Mouse (Mus musculus) 3134 (cell line): Measurements from ENCODE around the gene Pde6g.

Experiments used
- DNase-seq: peaks from one replicate; pipeline ENCODE4 v3.0.0-alpha.2; 2011; ENCODE audit warnings: low spot score; ENCODE audit not compliant: insufficient read length; ENCODE audit errors: extremely low read depth

Pde6g gene

GRCm38 (mm10) chr11:120453306-120453705 is at the start of gene Pde6g:
Gene Pde6g, minus strand, starts transcription at chr11:120453500.
- no peak for DNase-seq

DNA sequence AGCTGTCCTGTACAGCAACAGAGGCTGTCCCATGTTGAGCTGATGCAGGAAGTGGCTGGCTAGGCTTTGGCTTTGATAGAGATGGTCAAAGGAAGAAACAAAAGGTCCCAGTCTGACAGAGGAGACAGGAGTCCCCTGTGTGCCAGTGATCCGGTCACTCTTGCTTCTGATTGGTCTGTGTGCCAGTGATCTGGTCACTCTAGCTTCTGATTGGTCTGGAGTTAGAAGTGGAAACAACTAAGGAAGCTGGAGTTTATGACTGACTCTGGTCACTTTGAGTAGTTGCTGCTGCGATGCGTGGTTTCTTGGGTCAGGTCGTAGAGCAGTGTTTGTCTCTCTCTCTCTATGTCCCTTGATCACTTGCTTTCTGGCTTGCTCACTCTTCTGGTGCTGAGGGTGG is 48.4 kb upstream of the Pde6g start:
- DNase-seq = no peak

- no peak for DNase-seq
Measured at GRCm38 (mm10) chr11:120501018-120501417, 47.7 kb upstream of the Pde6g start.

DNA sequence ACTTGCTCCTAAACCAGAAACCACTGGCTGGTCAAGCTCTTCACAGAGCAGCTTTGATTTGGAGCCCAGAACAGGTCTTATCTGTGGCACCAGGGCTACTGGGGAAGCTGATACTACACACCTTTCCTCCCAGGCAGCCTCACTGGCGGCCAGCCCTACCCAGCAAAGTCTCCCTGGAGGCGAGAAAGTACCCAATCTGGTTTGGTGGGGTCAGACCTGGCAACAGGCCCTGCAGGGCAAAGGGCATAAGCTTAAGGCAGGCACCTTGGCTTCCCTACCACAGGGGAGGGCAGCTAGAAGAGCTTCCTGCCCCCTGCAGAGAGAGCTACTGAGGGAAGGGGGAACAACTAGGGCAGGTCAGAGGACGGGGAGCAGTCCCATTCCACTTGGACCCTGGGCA is 47.1 kb upstream of the Pde6g start:
- no peak for DNase-seq

DNA sequence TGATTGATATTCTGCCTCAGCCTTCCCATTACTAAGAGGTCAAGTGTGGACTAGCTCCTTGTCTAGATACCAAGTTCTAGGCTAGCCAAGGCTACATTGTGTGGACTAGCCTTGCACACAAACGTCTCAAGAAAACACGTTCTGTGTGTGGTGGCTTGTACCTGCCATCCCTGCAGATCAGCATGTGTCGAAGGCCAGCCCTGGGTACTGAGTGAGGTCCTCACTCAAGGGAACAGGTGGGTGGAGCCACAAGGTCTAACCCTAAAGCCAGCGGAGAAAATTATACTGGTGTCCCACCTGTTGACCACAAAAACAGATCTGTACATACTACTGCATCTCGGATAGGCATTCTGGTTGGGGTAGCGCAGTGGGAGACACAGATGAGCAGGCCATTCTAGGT is 46.6 kb upstream of the Pde6g start:
- no peak for DNase-seq

DNA sequence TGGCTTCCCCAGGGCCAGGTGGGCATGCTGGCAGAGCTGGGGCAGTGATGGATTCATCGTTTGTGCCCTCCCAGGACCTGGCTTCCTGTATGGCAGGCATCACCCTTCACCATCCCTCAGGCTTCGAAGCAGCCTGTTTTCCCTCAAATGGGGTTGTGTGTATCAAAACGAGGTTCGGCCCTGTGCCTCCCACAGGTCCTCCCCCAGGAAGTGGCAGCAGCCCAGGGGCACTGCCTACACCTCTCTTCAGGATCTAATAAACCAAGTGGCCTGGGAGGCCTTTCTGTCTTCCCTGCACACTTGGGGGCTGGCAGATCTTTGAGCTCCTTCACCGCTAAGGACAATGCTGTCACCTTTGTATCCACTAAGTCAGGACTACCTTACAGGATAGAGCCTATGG is 45.6 kb upstream of the Pde6g start:
- DNase-seq = no peak

- no peak for DNase-seq
Measured at GRCm38 (mm10) chr11:120498226-120498625, 44.9 kb upstream of the Pde6g start.

- DNase-seq = no peak
Measured at GRCm38 (mm10) chr11:120497436-120497835, 44.1 kb upstream of the Pde6g start.

DNA sequence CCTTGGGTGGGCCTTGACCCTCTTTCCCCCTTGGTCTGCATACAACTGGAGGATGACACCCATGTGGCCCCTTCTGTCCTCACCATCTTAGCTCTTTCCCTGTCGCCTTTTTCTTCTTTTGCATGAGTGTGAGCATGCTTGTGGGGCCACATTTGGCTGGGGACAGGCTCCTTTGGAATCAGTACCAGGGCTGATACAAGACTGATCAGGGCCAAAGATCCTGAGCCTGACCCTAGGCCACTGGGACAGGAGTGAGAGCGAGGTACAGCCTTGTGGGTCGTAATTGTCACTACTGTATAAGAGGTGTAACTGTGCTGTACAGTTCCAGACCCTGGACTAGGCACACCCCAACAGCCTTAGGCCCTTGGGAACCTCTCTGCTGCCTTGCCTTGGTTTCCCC is 40.6 kb upstream of the Pde6g start:
- DNase-seq = no peak

DNA sequence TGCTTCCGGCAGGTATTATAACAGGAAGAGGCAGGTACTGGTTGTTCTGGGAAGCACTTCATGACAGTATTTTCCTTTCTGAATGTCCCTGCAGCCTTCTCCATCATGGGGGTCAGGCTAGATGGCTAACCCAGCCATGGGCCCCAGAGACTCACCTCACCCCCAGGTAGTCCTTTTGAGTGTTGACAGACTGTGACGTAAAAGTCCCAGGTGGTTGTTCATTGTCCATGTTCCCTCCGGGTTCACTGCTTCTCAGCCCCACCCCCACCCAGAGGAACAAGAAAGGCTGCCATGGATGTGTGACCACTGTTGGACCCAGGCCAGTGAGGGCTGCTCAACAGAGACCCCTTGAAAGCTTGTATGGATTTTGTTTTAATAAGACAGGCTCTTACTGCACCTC is 40.1 kb upstream of the Pde6g start:
- no peak for DNase-seq

DNA sequence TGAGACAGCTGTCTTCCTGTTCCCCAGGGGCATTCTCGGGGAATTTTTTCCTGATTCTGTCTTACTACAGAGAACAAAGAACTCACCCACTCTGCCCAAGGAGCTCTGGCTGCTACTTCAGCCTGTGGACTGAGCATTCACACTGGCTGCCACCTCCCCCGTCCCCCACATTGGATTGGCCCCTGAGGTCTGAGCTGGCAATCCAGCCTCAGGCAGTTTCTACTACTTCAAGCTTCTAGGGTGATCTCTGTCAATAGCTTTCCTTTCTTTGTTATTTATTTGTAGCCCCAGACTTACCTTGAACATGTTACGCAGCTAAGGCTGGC is 39.5 kb upstream of the Pde6g start:
- no peak for DNase-seq

DNA sequence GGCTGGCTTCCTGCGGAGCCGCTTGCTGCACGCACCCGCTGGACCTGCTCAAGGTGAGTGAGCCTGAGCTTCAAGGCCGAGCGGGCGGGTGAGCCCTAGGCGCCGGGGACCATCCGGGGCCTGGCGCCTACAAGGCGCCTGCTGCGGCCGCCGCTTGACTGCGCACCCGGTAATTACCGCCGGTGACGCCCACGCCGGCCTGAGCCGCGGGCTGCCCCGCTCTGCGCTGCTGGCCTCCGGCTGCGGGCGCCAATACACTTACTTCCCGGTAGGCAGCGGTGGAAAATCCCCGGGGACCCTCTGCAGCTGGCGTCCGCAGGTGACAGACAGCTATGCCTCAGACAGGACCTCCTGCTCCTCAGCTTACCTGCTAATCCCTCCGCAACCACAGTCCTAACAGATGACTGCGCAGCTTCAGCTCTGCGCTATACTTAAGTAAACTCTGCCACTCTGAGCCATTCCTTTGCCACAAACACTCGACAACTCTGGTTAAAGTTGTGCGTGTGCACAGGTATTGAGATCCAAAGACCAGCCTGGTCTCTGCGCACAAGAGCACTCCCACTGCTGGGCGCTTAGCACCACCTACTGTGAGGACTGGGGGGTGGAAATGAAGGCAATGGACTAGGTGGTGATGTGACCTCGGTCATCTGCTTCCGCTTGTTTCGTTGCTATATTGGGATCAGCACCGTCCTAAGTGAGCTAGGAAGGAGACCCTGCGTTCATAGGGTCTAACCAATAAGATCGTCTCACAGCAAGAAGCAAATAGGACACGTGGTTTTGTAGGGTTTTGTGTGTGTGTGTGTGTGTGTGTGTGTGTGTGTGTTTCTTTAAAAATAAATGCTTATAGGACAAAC is 39.0 kb upstream of the Pde6g start:
- DNase-seq = no peak

DNA sequence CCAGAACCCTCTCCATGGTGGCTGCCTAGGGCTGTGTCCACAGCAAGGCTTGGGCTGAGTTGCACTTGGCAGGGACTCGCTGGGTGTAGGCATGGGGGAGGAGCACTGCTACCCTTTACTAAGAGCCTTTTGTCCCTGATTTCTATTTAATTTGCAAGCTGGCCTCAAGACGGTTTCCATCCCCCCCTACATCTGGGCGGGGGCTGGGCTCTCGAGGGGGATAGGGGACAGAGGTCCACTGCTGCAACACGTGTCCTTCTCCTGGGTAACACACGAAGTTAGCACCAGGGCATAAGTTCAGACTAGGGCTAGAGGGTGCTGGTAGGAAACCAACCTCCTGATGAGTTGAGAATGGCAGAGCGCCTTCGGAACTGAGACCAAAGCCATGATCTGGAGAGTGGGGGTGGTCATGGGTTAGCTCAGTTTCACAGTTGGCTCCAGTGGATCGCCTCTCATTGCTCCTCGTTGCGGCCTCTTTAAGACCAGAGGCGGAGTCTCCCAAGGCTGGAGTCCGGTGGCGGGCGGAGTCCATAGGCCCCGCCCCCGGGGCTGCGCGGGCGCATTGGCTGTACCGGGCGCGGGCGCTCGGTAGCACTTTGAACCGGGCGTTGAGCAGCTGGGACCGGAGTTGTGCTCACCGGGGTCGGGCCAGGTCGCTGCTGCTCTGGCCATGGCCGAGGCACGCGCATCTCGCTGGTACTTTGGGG is 38.2 kb upstream of the Pde6g start, which contains the start of gene Slc25a10:
Gene Slc25a10 (plus strand): TSS at position 524 of the 707 bp plus-strand sequence.
- peak; percentile 93 for DNase-seq

DNA sequence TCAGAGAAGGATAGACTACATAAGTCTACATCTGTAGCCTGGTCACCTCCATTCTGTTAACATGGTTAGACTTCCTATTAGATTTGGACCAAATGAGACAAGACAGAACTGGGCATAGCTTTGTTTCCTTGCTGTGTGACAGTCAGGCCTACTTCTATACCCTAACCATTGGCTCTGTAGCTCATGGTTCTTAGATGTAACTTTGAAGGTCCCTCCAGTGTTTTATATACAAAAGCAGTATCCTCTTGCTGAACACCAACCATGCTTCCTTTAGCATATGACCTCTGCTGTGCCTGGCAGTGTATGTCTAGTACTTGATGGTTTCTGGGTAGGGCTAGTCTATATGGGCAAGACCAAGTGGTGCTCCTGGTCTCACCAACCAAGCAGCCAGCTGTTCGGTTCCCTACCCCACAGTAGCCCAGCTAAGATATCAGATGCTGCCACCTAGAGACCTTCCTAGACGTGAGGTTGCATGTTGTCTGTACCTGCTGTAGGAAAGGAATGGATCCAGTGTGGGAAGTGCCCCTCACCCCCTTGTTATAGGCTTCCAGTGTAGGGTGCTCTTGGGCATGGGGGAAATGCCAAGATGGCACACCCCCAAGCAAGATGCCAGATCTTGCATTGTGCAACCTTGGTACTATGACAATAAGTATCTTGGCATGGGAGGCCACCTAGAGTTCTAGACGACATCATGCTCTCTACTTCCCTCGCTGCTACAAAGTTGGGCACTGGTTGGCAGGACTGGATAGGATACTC is 37.2 kb upstream of the Pde6g start:
- DNase-seq = no peak

DNA sequence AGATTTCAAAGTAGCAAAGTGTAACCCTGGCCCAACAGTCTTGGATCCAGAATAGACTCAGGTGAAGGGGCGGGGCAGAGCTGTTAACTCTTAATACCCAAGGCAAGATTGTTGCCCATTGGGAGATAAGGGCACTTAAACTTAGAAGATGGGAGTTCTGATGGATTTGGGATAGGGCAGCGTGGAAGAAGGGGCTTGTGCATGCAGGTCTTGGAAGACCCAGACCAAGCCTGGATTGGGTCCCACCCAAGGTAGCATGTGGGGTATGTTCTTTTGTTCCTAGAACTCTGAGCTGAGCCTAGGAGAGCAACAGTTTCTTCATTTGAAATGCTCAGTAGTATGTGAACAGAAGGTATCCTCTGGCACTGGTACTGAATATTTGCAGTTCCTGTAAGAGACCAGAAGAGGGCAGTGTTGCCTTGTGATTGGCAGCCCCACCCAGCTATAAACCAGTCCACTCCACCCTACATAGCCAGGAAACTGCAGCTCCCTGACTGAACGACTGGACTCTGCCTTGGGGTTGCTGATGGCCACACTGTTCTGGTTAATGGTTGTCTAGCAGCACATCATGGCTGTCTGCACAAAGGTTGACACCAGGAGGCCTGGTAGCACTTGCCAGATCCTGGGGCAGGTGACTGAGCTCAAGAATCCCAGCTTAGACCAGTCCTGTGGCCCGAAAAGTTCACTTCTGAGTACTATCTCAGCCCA is 35.9 kb upstream of the Pde6g start:
- peak; percentile 54 for DNase-seq

GRCm38 (mm10) chr11:120488516-120488915 is 35.2 kb upstream of the Pde6g start:
- DNase-seq = no peak

DNA sequence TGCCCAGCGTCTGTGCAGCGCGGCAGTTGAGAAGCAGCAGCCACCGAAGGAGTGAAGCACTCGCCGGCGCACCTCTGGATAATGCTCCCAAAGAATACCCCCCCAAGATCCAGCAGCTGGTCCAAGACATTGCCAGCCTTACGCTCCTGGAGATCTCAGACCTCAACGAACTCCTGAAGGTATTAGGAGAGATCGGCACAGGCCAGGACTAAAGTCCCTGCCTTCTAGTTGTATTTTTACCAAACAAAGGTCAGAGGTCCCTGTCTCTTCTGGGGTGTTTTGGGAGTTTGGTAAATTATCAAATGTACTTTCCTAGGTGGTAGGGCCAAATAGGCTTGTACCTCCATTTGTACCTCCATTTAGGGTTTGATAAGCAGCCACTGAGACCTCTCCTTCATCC is 32.0 kb upstream of the Pde6g start:
- no peak for DNase-seq

DNA sequence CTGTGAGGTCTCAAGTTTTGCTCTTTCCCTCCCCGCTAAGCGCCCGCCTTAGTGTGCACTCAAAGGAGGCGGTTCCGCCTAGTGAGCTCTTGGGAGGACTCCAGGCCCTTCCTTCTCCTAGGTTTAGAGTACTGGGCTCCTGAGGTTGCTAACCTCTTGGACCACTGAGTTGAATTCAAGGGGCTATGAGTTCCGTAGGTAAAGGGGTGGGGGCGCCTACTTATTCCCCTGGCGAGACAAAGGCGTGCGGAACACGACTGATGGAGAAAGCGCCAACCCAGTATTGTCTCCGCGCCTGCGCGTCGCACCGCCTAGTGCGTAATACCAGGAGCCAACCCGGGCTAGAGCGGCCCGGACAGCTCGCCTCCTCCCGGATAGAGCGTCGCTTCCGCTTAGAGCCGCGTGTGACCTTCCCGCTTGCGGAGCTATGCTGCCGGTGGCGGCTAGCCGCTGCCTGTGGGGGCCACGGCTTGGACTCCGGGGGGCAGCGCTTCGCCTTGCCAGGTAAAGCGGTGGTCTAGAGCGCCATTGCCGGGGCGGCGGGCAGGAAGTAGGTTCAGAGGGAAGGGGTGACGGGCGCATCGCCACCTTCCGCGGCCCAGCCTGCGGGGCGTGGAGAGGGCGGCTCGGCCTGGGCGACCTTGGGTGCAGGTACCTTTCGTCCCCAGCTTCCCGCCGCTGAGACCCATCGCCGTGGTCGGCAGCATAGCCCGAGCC is 31.1 kb upstream of the Pde6g start, which contains the start of gene Mrpl12:
Gene Mrpl12 (plus strand): TSS at position 349 of the 717 bp plus-strand sequence.
- DNase-seq = peak; percentile 92

GRCm38 (mm10) chr11:120483448-120483934 is 30.2 kb upstream of the Pde6g start:
- DNase-seq = no peak

DNA sequence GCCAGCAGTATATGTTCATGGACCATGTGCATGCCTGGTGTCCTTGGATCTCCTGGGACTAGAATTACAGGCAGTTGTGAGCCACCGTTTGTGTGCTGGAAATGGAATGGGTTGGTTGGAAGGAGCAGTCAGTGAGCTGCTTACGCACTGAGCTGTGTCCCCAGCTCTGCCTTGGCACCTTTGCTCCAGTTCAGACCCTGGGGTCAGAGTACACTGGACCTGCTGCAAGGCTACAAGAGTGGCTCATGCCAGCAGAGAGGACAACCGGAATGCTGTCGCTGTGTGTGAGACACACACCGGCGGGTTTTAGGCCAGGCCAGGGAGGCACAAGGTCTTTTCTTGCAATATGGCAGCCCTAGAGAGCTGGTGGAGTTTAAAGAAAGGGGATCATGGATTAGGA is 18.8 kb upstream of the Pde6g start:
- no peak for DNase-seq
